In the genomic region with DNA sequence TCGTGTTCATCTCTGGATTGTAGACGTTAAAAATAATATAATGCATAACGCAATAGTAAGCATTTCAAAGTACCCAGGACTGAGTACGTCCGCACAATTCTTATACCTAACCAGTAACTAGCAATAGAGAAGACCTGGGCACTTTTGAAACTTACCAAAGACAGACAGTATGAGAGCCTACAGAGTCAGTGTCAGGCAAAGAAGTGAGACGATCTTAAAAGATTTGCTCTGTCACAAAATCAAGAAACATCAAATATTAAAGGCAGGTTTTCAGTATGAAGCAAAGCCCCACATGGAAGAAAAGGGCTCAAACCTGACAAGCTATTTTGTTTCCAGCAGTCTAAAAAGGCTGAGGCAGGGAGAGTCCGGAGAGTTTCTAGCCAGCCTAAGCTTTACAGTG, we compare ENCODE assay signal across 8 mouse cellular contexts. TPM values are rescaled to one million over a fixed set of nuclear protein-coding genes. Genes with fewer than 3 reads are reported as not detected.
A peak's percentile ranks its signal among the peaks of the same experiment; 100 is the strongest.
DNase-seq lines count a peak whose midpoint lies in the region; ATAC-seq and TF ChIP-seq lines count a peak whose summit lies in the region.

No protein-coding gene starts in this region.

- no peak for TF ChIP-seq CTCF in layer of hippocampus, adult 2 months (conservative IDR thresholded peaks at IDR 0.05)

- peak overlapping the region; percentile 89; the same call in 1 of the 2 replicates for H3K4me3 ChIP-seq in layer of hippocampus, adult 2 months
- H3K4me3 ChIP-seq in embryonic facial prominence, embryonic 14.5 days (ENCODE audit: low read depth, low read length) = peak overlapping the region; percentile 98
- H3K4me3 ChIP-seq in midbrain, embryonic 16.5 days (ENCODE audit: low read depth, low read length) = peak overlapping the region; percentile 71

- H3K4me1 ChIP-seq in embryonic facial prominence, embryonic 14.5 days (ENCODE audit: control insufficient read depth, insufficient read depth, low read length) = peaks cover 24% of the 10 kb centered on the region
- peaks cover 25% of the 10 kb centered on the region for H3K4me1 ChIP-seq in midbrain, embryonic 16.5 days (ENCODE audit: control insufficient read depth, insufficient read depth, low read length)

- no peaks in the 10 kb centered on the region for H3K27me3 ChIP-seq in embryonic facial prominence, embryonic 14.5 days (replicated peaks; ENCODE audit: control insufficient read depth, insufficient read depth, low read length)
- no peaks in the 10 kb centered on the region for H3K27me3 ChIP-seq in midbrain, embryonic 16.5 days (ENCODE audit: control insufficient read depth, insufficient read depth, low read depth, low read length)

- H3K4me2 ChIP-seq in embryonic facial prominence, embryonic 14.5 days (ENCODE audit: low read depth, low read length) = peak overlapping the region; percentile 78
- peak overlapping the region; percentile 81 for H3K4me2 ChIP-seq in midbrain, embryonic 16.5 days (ENCODE audit: low read length)

- H3K9ac ChIP-seq in embryonic facial prominence, embryonic 14.5 days (ENCODE audit: low read depth, low read length) = peak overlapping the region; percentile 97; the same call in 1 of the 2 replicates
- no peak overlapping the region for H3K9ac ChIP-seq in midbrain, embryonic 16.5 days (ENCODE audit: low read depth, low read length)

- no peaks in the 10 kb centered on the region for H3K9me3 ChIP-seq in embryonic facial prominence, embryonic 14.5 days (ENCODE audit: control insufficient read depth, low read length)
- H3K9me3 ChIP-seq in midbrain, embryonic 16.5 days (replicated peaks; ENCODE audit: control insufficient read depth, low read length, poor library complexity, severe bottlenecking) = no peaks in the 10 kb centered on the region

- WGBS in embryonic facial prominence, embryonic 14.5 days = 17% methylated on average over 7 of the region's 7 CpGs
- WGBS in midbrain, embryonic 16.5 days = 12% methylated on average over 7 of the region's 7 CpGs

- no peak overlapping the region for H3K27ac ChIP-seq in layer of hippocampus, adult 2 months
- H3K27ac ChIP-seq in embryonic facial prominence, embryonic 14.5 days (replicated peaks; ENCODE audit: low read depth, low read length) = no peak overlapping the region
- no peak overlapping the region for H3K27ac ChIP-seq in midbrain, embryonic 16.5 days (ENCODE audit: low read length)

- no peak for ATAC-seq in embryonic facial prominence, embryonic 14.5 days (ENCODE audit: low read depth)
- no peak for ATAC-seq in midbrain, embryonic 16.5 days

- no peaks in the 10 kb centered on the region for H3K36me3 ChIP-seq in embryonic facial prominence, embryonic 14.5 days (ENCODE audit: control insufficient read depth, insufficient read depth, low read length)
- H3K36me3 ChIP-seq in midbrain, embryonic 16.5 days (ENCODE audit: control insufficient read depth, insufficient read depth, low read length) = no peaks in the 10 kb centered on the region

- no peak for DNase-seq in layer of hippocampus, adult 2 months (ENCODE audit: low spot score in 2 of 2)
- DNase-seq in layer of hippocampus, adult 9-10 months (ENCODE audit: low spot score) = no peak
- no peak for DNase-seq in embryonic facial prominence, embryonic 14.5 days (ENCODE audit: low spot score)
- peak; percentile 41 for DNase-seq in induced T-regulatory cell, adult 2 months (ENCODE audit: low read depth)
- DNase-seq in T-cell, adult 2 months (ENCODE audit: low spot score) = no peak
- DNase-seq in adrenal gland, adult 18-20 months (ENCODE audit: low spot score in 2 of 2) = no peak
- no peak for DNase-seq in layer of hippocampus, postnatal 10 days (ENCODE audit: low spot score in 2 of 2)

RNA-seq across cellular contexts. Expression of a gene that starts 0.9 kb away (rescaled TPM):
- 10 to 100 TPM; 36.3 to 37.5 TPM for total RNA-seq in layer of hippocampus, adult 2 months (2021)
- polyA plus RNA-seq in embryonic facial prominence, embryonic 14.5 days (2014; fragmentation: Nextera tagmentation; extraction: Ambion mirVana) = 22.6 and 27.6 TPM in 2 replicates
- 19.7 and 20.2 TPM in 2 replicates for polyA plus RNA-seq in midbrain, embryonic 16.5 days (2015; fragmentation: Nextera tagmentation; extraction: Ambion mirVana)
- total RNA-seq in adrenal gland, adult 18-20 months (2021) = 10 to 100 TPM; 20.5 to 25.4 TPM
- 10 to 100 TPM; 27.4 to 27.8 TPM for total RNA-seq in layer of hippocampus, postnatal 10 days (2021)
